Mouse (Mus musculus) ZHBTc4 (cell line): ENCODE results near the gene Plekhg1.

Experiments
- DNase-seq: peaks from one replicate; pipeline ENCODE4 v3.0.0-alpha.2; 2011; ENCODE audit warnings: low read depth, low spot score

Gene Plekhg1

DNA sequence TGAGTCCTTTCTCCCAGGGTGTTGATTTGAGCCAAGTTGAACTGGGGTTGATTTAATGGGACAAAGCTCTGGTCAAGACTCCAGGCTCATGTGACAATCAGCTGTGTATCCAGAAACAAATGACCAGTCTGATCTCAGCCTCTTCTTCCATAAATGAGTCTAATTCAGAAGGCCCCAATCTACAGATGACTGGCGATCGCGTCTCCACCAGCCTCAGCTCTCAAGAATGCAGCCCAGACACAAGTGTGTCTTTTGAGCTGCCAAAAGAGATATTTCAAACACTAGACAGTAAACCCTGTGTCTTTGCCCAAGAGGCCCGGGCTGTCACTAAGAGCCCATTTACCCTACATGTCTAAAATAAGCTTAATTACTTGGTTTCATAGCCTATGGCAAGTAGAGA lies 148.3 kb downstream of the Plekhg1 start:
- DNase-seq = no peak

DNA sequence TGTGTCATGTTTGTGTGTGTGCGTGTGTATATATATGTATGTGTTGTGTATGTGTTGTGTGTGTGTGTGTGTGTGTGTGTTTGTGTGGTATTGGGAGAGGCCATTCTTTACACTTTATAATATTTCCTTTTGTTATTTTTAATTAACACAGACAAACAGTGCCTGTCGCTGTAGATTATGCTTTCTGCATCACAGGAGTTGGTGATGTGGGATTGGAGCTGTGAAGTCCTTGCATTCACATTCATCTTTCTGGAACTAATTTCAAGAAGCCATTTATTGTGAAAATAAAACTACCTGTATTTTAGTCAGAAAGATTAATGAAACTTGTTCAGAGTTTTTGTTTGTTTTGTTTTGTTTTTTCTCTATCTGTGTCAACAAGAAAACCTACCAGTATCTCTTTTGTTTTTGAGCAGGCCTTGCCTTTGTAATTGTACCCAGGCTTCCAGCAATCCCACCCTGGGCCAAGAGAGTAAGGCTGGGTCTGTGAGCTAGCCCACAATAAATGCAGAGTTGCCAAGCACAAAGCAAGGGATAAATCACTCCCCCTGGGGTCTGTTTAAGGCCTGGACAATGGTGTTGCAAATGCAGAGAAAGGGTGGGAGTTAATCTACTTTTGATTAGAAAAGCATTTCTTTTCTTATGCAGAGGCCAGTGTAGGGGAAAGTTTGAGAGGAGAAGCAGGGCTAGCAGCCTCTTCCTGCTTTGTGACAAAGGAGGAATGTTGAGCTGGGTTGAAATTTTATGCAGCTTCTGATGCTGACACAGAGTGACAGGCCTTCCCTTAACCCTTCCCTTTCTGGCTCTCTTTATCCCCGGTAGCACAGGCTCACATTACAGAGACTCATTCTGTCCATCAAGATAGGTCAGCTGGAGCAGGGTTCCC lies 151.5 kb downstream of the Plekhg1 start:
- peak; percentile 93 for DNase-seq

DNA sequence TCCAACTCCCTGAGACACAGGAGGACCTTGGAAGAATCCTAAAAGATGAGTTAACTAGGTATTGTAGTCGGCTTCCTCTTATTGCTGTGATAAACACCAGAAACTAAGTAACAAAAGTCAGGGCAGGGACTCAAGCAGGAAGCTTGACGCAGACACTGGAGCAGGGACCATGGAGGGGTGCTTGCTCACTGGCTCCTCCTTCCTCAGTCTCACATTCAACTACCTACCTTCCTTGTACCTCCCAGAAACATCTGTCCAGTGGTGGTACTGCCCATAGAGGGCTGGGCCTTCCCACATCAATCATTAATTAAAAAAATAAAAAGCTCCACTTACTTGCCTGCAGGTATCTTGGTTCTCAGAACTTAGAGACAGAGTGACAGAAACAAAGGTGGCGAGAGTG lies 152.2 kb downstream of the Plekhg1 start:
- DNase-seq = peak; percentile 44

DNA sequence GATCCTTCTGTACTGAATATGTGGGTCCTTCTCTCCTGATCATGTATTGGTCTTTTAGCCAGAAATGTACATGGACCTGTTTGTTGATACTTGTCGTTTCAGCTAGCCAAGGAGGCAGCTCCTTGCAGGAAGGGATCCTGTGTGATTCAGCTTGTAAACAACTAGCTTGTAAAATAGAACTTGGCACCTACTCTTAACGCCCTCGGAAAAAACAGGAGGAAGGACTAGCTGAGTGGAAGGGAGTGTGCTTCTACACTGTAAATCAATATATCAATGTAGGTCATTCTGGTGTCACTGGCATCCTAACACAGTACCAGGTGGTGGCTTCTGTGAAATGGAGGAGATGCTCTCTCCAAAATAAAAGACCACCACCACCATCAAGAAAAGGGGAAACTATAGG lies 157.9 kb downstream of the Plekhg1 start:
- DNase-seq = no peak

- no peak for DNase-seq
Observed at GRCm38 (mm10) chr10:3900416-3900956, 160.3 kb downstream of the Plekhg1 start.

GRCm38 (mm10) chr10:3905747-3906146 lies 165.6 kb downstream of the Plekhg1 start:
- no peak for DNase-seq

DNA sequence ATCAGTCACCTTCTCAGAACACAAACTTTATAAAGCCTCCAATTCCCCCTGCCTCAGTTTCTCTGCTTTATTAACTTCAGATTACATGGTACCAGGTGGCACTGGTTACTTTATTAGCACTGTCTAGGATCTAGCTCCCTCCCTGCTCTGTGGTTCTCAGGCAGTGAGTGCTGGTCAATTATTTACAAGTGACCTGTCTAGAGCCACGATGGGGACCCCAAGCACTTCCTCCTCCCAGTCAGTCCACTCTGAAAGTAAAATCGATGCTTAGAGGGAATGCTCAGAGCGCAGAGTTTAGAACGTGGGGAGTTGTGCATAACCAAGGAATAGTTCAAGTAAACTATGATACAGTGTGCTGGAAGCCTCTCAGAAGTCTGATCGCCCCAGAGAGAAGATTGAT lies 173.9 kb downstream of the Plekhg1 start:
- DNase-seq = no peak

DNA sequence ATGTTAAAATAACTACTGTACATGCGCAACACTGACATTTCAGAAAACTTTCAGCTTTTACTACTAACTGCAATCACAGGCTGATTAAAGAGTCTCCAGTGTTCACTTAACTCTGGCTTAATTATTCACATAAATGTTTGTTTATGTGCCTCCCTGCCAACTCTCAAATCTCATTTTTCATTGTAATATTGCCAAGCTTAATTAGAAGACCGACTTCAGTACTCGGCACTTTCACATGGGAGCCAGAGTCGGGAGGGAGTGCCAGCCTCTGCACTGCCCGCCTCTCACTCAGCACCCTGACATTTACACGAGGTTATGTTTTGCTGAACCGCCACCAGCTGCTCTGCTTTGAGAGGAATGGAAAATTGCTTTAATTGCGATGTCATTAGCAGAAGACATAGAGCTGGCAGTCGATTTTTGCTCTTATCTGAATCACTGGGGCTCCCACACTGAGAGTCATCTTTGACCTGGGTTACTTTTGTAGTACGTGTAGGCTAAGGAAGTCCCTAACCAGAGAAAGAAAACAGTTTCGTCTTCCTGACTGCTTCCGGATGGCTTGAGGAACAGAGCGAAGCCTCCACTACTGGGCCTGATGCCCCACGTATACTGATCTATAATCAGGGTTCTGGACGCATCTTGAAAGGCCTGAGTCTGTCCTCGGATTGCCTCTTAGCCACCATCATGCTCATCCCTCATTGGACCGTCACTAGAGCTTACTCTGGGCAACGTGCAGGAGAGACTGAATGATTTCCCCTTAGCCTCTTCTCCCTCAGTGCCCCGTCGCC lies 180.4 kb downstream of the Plekhg1 start:
- DNase-seq = no peak

GRCm38 (mm10) chr10:3928008-3928545 lies 187.9 kb downstream of the Plekhg1 start:
- no peak for DNase-seq

DNA sequence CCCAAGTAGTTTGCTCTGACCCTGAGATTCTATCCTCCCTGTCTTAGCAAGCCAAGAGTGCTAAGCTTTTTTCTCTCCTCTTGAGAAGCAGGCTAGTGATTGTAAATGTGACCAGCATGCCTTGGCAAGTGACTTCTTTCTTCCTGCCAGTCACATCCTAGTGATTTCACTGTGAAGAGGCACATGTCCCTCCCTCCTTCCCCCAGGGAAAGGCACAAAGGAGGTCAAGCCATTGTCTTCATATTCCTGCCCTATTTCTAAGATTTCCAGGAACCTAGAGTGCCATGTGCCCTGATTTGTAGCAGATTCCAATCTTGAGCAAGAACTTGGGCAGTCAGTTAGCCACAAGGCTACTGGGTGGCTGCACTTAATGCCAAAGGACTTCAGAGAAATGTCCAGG lies 191.7 kb downstream of the Plekhg1 start:
- no peak for DNase-seq

DNA sequence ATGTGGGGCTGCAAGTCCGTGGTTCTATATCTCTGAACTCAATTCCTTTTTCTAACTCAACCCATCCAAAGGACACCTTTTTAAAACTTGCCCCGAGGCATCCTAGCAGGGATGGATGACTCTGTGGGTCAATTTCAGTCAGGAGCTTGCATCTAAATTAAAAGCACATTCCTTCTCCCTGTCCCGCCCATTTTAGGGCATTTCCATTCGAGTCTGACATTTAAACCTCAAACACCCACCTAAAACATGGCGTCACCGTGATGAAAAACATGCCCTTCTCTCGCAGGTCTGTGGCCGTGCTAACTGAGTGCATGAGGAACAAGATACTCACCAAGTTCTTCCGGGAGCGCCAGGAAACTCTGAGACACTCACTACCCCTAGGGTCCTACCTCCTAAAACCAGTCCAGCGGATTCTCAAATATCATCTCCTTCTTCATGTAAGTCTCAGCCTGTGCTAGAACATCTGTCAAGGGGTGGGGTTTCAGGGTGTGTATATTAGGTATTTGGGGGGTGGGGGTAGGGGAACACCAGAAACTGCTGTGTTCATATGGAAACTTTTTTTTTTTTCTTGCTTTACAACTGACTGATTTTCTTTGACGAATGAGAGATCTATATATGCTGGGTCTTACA lies 193.3 kb downstream of the Plekhg1 start:
- DNase-seq = peak; percentile 60

DNA sequence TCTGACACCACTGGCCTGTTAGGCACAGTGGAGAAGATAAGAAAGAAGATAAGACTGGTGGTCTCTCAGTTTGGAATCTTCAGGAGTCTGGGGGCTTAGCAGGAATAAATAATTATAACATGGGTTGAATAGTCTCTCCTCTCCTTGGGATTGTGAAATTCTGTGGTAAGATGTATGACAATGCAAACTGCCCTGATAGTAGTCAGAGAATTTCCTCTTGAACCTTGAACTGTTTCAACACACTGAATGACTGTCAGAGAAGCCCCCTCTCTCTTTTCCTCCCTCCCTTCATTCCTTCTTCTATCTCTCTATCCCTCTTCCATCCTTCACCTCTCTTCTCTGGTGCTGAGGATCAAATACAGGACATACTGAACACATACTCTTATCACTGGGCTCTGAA lies 196.7 kb downstream of the Plekhg1 start:
- DNase-seq = no peak

- peak; percentile 64 for DNase-seq
Observed at GRCm38 (mm10) chr10:3939895-3940595, 199.9 kb downstream of the Plekhg1 start.

DNA sequence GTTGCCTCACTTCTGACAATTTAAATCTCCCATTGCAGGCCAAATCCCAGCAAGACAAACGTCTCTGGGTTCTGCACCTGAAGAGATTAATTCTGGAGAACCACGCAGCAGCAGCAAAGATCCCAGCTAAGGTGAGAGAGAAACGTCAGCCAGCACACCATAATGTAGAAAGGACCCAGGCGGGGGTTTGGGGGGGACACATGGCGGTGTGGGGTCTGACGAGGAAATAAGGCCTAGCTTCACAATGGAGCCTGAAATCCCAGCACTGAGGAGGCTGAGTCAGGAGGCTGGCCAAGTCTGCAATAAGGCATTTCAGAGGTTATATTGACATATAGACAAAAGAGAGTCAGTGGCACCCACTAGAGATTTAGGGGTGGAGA lies 200.4 kb downstream of the Plekhg1 start:
- DNase-seq = no peak

GRCm38 (mm10) chr10:3941054-3941757 lies 201.0 kb downstream of the Plekhg1 start:
- DNase-seq = peak; percentile 97

DNA sequence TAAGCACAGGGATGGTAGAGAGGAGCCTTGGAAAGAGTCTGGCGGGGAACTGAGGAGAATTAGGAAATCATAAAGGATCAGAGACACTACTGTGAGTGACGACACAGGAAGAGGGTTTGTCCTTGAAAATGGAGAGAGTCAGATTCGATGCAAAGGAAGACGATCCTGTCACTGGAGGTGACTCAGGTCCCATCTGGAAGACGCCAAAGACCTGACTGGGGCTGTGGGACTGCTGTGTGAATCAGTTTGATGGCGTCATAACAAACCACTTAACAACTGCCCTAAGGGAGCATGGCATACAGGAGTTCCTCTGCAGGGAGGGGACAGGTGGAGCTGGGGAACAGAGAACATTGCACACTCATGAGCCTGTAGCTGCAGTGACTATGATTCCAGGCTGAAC lies 202.1 kb downstream of the Plekhg1 start:
- peak; percentile 30 for DNase-seq

DNA sequence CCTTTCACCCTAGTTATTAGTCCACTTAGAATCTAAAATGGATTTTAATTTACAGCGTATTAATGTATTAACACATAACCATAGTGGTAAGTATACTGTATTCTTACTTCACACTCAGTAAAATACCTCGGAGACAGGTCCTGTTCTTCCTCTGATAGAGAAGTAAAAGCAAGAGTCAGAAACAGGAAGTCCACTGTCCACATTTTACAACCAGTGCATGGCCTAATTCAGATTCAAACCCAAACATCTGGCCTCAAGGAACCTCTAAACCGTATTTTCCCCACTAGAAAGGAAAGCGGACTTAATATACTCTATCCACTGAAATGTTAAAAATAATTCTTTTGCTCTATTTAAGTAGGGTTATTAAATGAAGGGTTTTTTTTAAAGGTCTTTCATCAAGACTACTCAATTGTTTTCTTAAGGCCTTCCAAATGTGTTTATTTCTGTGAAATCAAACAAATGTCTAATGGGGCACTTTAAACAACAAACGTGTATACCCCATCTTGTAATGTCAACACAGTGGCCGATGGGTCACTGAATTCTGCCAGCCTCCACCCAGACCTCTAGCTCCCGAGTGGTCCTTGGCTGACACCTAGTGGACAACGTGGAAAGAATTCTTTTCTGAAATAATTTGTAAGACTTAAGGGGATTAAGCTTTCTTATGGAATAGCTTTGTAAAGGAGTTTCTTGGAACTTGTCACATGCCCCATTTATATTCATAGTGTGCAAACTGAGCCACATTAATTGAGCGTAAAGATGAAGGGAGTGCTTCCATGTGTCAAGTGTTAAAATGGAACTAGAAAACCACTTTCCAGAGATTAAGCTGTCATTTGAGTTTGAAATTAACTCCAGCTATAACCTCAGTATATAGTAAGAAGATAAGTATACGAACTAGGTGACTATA lies 203.6 kb downstream of the Plekhg1 start:
- DNase-seq = peak; percentile 86

- peak; percentile 51 for DNase-seq
Observed at GRCm38 (mm10) chr10:3946871-3947270, 206.7 kb downstream of the Plekhg1 start.

DNA sequence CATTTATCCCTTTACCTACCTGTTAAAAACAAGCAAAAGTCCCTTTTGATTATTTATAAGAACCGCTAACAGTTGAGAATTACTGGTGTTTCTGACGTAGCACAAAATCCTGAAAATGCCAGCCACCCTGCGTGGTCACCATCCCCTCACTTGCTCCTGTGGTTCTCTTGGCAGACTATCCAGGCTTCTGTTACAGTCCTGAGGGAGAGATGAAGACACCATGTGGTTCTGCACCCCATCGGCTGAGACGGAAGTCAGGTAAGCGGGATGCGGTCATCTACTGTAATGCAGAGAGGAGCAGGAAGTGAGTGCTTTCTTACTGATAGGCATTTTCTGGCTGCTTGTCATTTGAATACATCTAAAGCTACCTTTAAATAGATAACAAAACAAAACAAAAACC lies 207.2 kb downstream of the Plekhg1 start:
- no peak for DNase-seq
